Mouse (Mus musculus) hindbrain, embryonic 10.5 days (tissue): ENCODE data around the gene Sac3d1. TPM values are rescaled to one million over a fixed set of nuclear protein-coding genes. Genes with fewer than 3 reads are reported as not detected.

Experiments
- DNase-seq: peaks from one replicate; pipeline ENCODE4 v3.0.0-alpha.2; 2017; ENCODE audit warnings: low spot score
- H3K27ac ChIP-seq: fragments of 300-500 bp; sonication (generic); 2 replicates; pipeline ENCODE4 v1.5.1; 2016; ENCODE audit warnings: mild to moderate bottlenecking, moderate library complexity
- H3K27me3 ChIP-seq: fragments of 300-500 bp; sonication (generic); 2 replicates; pipeline ENCODE4 v1.6.1; 2016; ENCODE audit warnings: mild to moderate bottlenecking; ENCODE audit not compliant: poor library complexity, insufficient read depth, severe bottlenecking
- H3K36me3 ChIP-seq: fragments of 300-500 bp; sonication (generic); 2 replicates; pipeline ENCODE4 v1.6.1; 2016; ENCODE audit warnings: mild to moderate bottlenecking, moderate library complexity
- H3K4me1 ChIP-seq: fragments of 300-500 bp; sonication (generic); replicated peaks from 2 replicates; pipeline ENCODE4 v1.6.1; 2016; ENCODE audit warnings: mild to moderate bottlenecking
- H3K4me3 ChIP-seq: fragments of 300-500 bp; sonication (generic); 2 replicates; pipeline ENCODE4 v1.5.1; 2016; ENCODE audit warnings: mild to moderate bottlenecking, moderate library complexity
- H3K9me3 ChIP-seq: fragments of 300-500 bp; sonication (generic); 2 replicates; pipeline ENCODE4 v1.6.1; 2016; ENCODE audit warnings: mild to moderate bottlenecking, moderate library complexity
- WGBS: fragments of 180-500 bp; shearing (Covaris S2); methylation state at CpG from one replicate; pipeline ENCODE4 v1.1.7; 2016; 5-methylcytosine and 5-hydroxymethylcytosine counted together
- polyA plus RNA-seq: library from polyadenylated mRNA; unstranded; fragments of >200 nt; fragmentation: Nextera tagmentation; extraction: Ambion mirVana; gene quantifications from 2 replicates; pipeline ENCODE4 v1.2.1, GENCODE M21; 2016

The Sac3d1 gene
- polyA plus RNA-seq, 1 experiment from 2014 or later: 70.1 TPM

- Histone ChIP-seq H3K4me3 (no peak overlapping the region), H3K27ac (no peak overlapping the region), H3K27me3 (no peaks in the 10 kb centered on the region), H3K36me3 (peaks cover 56% of the 10 kb centered on the region), H3K9me3 (no peaks in the 10 kb centered on the region), H3K4me1 (peaks cover 18% of the 10 kb centered on the region)
- 61% methylated on average over 6 of the region's 6 CpGs for WGBS
- DNase-seq: no peak
Observed at GRCm38 (mm10) chr19:6113116-6113515, 5.3 kb downstream of the Sac3d1 start.

DNA sequence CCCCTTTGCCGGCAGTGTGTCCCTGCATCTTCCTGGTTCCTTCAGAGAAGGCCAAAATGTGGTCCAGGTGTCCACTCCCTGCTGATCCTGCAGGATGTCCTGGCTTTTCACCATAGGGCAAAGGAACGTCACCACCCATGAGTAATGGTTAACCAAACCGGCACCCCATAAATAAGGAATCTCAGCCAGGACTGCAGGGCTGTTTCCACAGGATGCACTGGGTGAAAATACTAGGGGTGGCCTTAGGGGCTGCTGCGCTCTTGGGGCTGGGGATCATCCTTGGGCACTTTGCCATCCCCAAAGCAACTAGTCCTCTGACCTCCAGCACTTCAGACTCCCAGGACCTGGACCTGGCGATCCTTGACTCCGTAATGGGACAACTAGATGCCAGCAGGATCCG, 12.9 kb downstream of the Sac3d1 start, which contains the start of gene Naaladl1:
Naaladl1 (plus strand) TSS at position 197 of the 400 bp plus-strand sequence.
- Histone ChIP-seq H3K4me3 (no peak within 1 kb of the TSS), H3K9me3 (no peaks in the 10 kb centered on the region), H3K36me3 (0 out of 2 replicates have a peak, but pooled peaks cover 5% of the 10 kb centered on the region), H3K27ac (0 out of 2 replicates have a peak within 1 kb of the TSS, but pooled peaks have one; percentile 5), H3K27me3 (no peaks in the 10 kb centered on the region), H3K4me1 (no peaks in the 10 kb centered on the region; the same call in 1 of the 2 replicates)
- WGBS: 85% methylated on average over 7 of the region's 7 CpGs
- no peak for DNase-seq

DNA sequence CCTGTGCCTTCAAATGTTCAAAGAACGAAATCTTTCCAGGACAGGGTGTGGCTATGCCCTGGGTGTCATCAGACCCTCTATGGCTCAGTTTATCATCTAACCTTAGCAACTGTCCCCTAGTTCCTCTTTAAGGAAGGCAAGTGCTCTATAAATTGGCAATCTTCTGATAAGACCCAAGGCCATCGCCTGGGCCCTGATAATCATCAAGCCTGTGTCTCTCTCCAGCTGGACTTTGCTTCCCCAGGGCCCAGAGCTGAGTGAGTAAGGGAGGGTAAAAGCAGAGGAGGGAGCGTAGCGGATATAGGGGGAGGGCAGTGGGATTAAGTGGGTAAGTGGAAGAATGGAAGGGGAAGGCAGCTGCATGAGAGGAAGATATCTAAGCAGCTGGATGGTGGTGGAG, 14.0 kb downstream of the Sac3d1 start:
- H3K36me3 ChIP-seq: peaks cover 6% of the 10 kb centered on the region
- H3K9me3 ChIP-seq: no peaks in the 10 kb centered on the region
- no peak overlapping the region for H3K4me3 ChIP-seq
- no peaks in the 10 kb centered on the region; the same call in 1 of the 2 replicates for H3K4me1 ChIP-seq
- no peak for DNase-seq
- no peak overlapping the region for H3K27ac ChIP-seq
- no peaks in the 10 kb centered on the region for H3K27me3 ChIP-seq
- WGBS: 89% methylated on average over 4 of the region's 4 CpGs

DNA sequence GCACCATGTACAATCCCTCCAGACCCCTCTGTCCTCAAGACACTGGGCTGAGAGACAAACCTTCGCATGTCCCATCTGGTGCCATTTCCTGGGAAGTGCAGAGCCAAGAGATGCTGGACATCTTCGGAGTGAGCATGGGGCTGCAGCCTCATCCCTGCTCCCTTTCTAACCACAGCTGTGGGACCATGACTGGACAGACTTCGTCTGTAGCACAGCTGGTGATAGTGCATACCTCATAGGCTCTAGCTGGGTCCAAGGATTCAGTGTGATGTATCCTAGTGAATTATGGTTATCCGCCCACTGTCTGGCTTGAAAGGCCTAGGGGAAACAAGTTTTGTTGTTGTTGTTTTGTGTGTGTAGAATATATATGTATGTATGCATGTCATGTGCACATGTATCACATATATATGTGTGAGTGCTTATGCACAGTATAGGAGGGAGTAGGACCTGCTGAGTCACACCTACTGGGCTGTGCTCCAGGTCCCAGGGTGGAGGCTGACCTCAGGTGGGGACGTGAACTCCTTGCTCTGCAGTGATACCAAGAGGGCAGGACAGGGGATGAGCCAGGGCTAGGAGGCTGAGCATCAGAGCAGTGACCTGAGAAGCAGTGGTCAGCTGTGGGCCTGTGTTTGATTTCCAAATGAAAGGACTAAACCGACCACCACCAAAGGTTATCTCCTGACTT, 16.1 kb downstream of the Sac3d1 start:
- H3K27me3 ChIP-seq: no peaks in the 10 kb centered on the region
- no peak overlapping the region for H3K4me3 ChIP-seq
- no peak overlapping the region for H3K27ac ChIP-seq
- no peaks in the 10 kb centered on the region for H3K9me3 ChIP-seq
- DNase-seq: no peak
- WGBS: 82% methylated on average over 6 of the region's 6 CpGs
- peaks cover 26% of the 10 kb centered on the region for H3K36me3 ChIP-seq
- H3K4me1 ChIP-seq: no peaks in the 10 kb centered on the region; the same call in 1 of the 2 replicates

DNA sequence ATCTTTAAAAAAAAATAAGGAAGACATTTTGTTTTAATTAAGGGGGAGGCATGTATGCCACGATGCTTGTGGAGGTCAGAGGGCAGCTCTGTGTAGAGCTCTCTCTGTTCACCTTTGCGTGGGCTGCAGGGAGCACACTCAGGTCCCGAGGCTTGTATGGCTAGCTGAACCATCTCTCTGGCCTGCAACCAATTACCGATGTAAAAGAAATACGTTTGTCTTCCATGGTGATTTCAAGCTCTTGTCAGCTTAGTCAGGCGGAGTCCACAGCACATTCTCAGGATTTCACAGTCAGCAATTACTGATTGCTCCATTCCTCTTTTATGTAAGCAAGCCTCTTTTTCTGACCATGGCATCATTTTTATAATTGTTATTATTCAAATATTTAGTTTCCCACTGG, 17.3 kb downstream of the Sac3d1 start:
- Histone ChIP-seq H3K36me3 (peaks cover 35% of the 10 kb centered on the region), H3K9me3 (no peaks in the 10 kb centered on the region), H3K4me1 (no peaks in the 10 kb centered on the region), H3K27me3 (no peaks in the 10 kb centered on the region), H3K27ac (no peak overlapping the region), H3K4me3 (no peak overlapping the region)
- 65% methylated on average over 6 of the region's 6 CpGs for WGBS
- DNase-seq: no peak

- peaks cover 65% of the 10 kb centered on the region for H3K36me3 ChIP-seq
- no peaks in the 10 kb centered on the region for H3K27me3 ChIP-seq
- H3K4me1 ChIP-seq: no peaks in the 10 kb centered on the region
- H3K4me3 ChIP-seq: no peak overlapping the region
- H3K27ac ChIP-seq: no peak overlapping the region
- WGBS: 87% methylated on average over 3 of the region's 3 CpGs
- no peaks in the 10 kb centered on the region for H3K9me3 ChIP-seq
- DNase-seq: no peak
Observed at GRCm38 (mm10) chr19:6097847-6098246, 20.6 kb downstream of the Sac3d1 start.

- Histone ChIP-seq H3K27me3 (no peaks in the 10 kb centered on the region), H3K9me3 (no peaks in the 10 kb centered on the region), H3K36me3 (peaks cover 95% of the 10 kb centered on the region), H3K27ac (no peak within 1 kb of the TSS), H3K4me3 (no peak within 1 kb of the TSS), H3K4me1 (no peaks in the 10 kb centered on the region)
- WGBS: 91% methylated on average over 7 of the region's 7 CpGs
- no peak for DNase-seq
Observed at GRCm38 (mm10) chr19:6094119-6094518, 24.3 kb downstream of the Sac3d1 start, which contains the start of gene AC131692.1. Gene AC131692.1, plus strand, starts transcription at chr19:6094419.

GRCm38 (mm10) chr19:6088841-6089240, 29.6 kb downstream of the Sac3d1 start:
- H3K9me3 ChIP-seq: no peaks in the 10 kb centered on the region
- no peaks in the 10 kb centered on the region for H3K27me3 ChIP-seq
- 94% methylated on average over 13 of the region's 13 CpGs for WGBS
- no peak overlapping the region for H3K27ac ChIP-seq
- peaks cover 17% of the 10 kb centered on the region for H3K4me1 ChIP-seq
- DNase-seq: no peak
- peaks cover 76% of the 10 kb centered on the region for H3K36me3 ChIP-seq
- no peak overlapping the region for H3K4me3 ChIP-seq

DNA sequence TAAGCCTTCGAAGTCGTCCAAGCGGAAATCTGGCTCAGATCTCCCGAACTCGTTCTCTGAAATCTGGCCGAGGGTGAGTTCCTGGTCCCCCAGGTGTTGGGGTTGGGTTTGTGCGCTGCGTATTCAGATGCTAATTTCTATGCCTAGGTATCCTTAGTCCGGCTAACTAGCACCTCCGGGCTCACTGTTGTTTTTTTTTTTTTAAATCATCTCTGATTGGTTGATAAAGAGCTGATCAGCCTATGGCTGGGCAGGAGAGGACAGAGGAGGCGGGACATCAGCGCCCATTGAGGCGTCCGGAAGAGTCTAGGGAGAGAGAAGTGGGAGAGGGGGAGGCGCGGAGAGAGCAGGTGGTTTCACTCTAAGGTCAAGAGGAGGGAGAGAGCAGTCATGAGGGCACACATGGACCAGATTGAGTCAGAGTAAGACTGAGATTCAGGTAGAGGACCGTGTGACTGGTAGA, 33.0 kb downstream of the Sac3d1 start:
- H3K36me3 ChIP-seq: peaks cover 68% of the 10 kb centered on the region
- H3K27me3 ChIP-seq: no peaks in the 10 kb centered on the region
- peak overlapping the region; percentile 87 for H3K4me3 ChIP-seq
- peak; percentile 74 for DNase-seq
- H3K27ac ChIP-seq: peak overlapping the region; percentile 91
- H3K9me3 ChIP-seq: no peaks in the 10 kb centered on the region
- H3K4me1 ChIP-seq: peaks cover 24% of the 10 kb centered on the region
- whole genome bisulfite sequencing: under 1% methylated on average over 17 of the region's 17 CpGs

DNA sequence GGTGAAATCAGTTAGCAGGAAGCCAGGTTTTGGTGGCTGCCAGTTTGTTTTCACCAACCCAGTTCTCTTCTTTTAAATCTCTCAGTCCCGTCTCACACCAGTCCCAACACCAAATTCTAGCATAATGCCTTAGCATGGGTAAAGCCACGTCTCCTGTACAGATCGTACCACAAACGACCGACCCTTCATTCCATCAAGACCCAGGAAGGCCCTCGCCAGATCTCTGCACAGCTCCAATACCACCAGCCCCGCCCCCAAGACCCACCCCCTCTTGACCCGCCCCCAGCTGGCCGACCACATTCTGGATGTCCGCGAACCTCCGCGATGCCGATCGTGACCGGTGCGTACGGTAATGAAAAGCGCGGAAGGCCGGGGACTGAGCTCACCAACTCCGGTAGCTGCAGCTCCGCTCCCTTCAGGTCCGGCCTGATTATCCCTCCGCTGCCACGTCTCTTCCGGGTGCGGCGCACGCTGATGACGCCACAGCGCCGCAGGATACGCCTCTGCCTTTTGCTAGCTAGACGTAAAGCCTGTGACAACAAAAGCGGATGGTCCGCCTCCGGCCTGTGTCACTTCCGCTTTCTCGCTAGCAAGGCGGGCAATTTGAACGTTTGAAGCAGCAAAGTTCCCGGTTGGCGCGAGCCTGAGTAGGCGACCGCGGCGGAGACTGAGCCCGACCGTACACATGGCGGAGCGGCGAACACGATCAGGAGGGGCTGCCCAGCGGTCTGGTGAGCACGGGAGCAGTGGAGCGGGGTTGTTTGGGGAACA, 33.8 kb downstream of the Sac3d1 start, which contains the start of the genes Zfpl1 and Cdca5:
Zfpl1 (minus strand) TSS at position 479 of the 771 bp plus-strand sequence.
Cdca5 (plus strand) TSS at position 506 of the 771 bp plus-strand sequence.
- Histone ChIP-seq H3K9me3 (no peaks in the 10 kb centered on the region), H3K36me3 (peaks cover 68% of the 10 kb centered on the region), H3K27me3 (no peaks in the 10 kb centered on the region), H3K4me3 (peak within 1 kb of the TSS; percentile 87), H3K27ac (peak within 1 kb of the TSS; percentile 91), H3K4me1 (peaks cover 24% of the 10 kb centered on the region)
- under 1% methylated on average over 58 of the region's 58 CpGs for WGBS
- DNase-seq: peak; percentile 99

DNA sequence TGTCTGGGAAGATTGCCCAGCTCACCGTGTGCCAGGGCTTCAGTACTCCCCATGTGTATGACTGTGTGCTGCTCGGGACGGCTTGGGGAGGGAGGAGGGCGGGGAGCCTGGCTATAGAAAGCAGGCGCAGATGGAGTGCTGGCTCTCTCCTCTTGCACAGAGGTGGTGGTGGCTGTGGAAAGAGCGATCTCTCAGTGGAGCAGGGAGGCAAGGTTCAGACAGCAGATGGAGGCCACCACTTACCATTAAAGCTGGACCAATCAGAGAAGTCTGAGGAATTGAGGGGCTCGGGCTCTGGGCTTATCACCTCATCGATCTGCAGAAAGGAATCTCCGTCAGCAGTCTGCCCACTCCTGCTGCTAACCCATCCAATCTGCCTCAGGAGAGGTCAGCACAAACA, 36.3 kb downstream of the Sac3d1 start, which contains the start of gene Gm28374:
Gm28374 (minus strand) TSS at position 101 of the 400 bp plus-strand sequence.
- Histone ChIP-seq H3K4me3 (no peak within 1 kb of the TSS), H3K36me3 (peaks cover 45% of the 10 kb centered on the region), H3K4me1 (peaks cover 32% of the 10 kb centered on the region), H3K9me3 (no peaks in the 10 kb centered on the region), H3K27me3 (no peaks in the 10 kb centered on the region), H3K27ac (no peak within 1 kb of the TSS)
- WGBS: 91% methylated on average over 9 of the region's 9 CpGs
- DNase-seq: no peak

DNA sequence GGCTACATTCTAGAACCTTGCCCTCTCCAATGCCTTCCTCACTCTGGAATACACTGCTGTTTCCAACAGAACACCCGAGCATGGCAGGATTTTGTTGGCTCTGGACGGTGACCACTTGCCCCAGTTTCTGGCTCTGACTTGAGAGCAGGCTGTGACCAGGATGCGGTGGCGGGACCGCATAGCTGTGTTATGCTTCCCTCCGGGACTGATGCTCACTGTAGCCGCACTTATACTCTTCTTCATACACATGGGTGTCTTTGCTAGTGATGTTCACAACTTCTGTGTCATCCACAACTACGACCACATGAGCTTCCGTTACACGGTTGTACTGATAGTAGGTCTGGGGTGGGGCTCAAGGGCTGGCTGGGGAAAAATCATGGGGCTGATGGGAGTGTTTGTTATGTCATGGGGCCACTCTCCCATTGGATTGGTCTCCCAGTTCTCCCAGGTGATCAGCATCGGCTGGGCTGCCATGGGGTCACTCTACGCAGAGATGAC, 38.4 kb downstream of the Sac3d1 start, which contains the start of gene Tmem262:
Tmem262 (plus strand) TSS at position 51 of the 498 bp plus-strand sequence.
- H3K4me1 ChIP-seq: peaks cover 33% of the 10 kb centered on the region
- no peaks in the 10 kb centered on the region for H3K9me3 ChIP-seq
- H3K36me3 ChIP-seq: peaks cover 39% of the 10 kb centered on the region
- H3K27me3 ChIP-seq: no peaks in the 10 kb centered on the region
- no peak for DNase-seq
- H3K27ac ChIP-seq: no peak within 1 kb of the TSS
- H3K4me3 ChIP-seq: 0 out of 2 replicates have a peak within 1 kb of the TSS, but pooled peaks have one; percentile 2
- WGBS: 92% methylated on average over 12 of the region's 12 CpGs
